Mouse (Mus musculus): ENCODE data around the gene Myocd. TPM values are rescaled to one million over a fixed set of nuclear protein-coding genes. Genes with fewer than 3 reads are reported as not detected.

Myocd gene
- polyA plus RNA-seq, 2 experiments, result 0.39 to 0.50 TPM

- no peaks in the 10 kb centered on the region for H3K27me3 ChIP-seq (ENCODE audit: control insufficient read depth, insufficient read depth, low read length)
- no peaks in the 10 kb centered on the region for H3K9me3 ChIP-seq (ENCODE audit: control insufficient read depth, low read length)
- no peak within 1 kb of the TSS for H3K4me2 ChIP-seq (replicated peaks; ENCODE audit: low read depth, low read length, severe bottlenecking)
- WGBS, result 95% methylated on average over 5 of the region's 5 CpGs
- no peaks in the 10 kb centered on the region for H3K36me3 ChIP-seq (ENCODE audit: control insufficient read depth, insufficient read depth, low read length)
- H3K4me3 ChIP-seq (replicated peaks; ENCODE audit: low read length), result no peak within 1 kb of the TSS
- no peak within 1 kb of the TSS for H3K9ac ChIP-seq (ENCODE audit: low read depth, low read length, severe bottlenecking)
- ATAC-seq (ENCODE audit: low FRiP score, low read depth) (no peak), DNase-seq (ENCODE audit: low spot score) (no peak)
- TF ChIP-seq POLR2A (IDR thresholded peaks at IDR 0.05; ENCODE audit: borderline replicate concordance, extremely low read depth, insufficient read depth, insufficient read length), result no peak
- no peaks in the 10 kb centered on the region; the same call in 1 of the 2 replicates for H3K4me1 ChIP-seq (ENCODE audit: control insufficient read depth, insufficient read depth, low read length)
- no peak within 1 kb of the TSS for H3K27ac ChIP-seq (replicated peaks; ENCODE audit: low read depth, low read length)
Observed at GRCm38 (mm10) chr11:65159791-65160190, 110.0 kb downstream of the Myocd start, which contains the start of gene 1700086D15Rik. Gene 1700086D15Rik (minus strand): TSS chr11:65159891.

GRCm38 (mm10) chr11:65158658-65158990 is 111.2 kb downstream of the Myocd start:
- H3K4me3 ChIP-seq (replicated peaks; ENCODE audit: low read length), result no peak overlapping the region
- WGBS, result 94% methylated on average over 5 of the region's 5 CpGs
- H3K9ac ChIP-seq (ENCODE audit: low read depth, low read length, severe bottlenecking), result no peak overlapping the region
- no peaks in the 10 kb centered on the region for H3K27me3 ChIP-seq (ENCODE audit: control insufficient read depth, insufficient read depth, low read length)
- no peak overlapping the region for H3K4me2 ChIP-seq (replicated peaks; ENCODE audit: low read depth, low read length, severe bottlenecking)
- no peaks in the 10 kb centered on the region for H3K36me3 ChIP-seq (ENCODE audit: control insufficient read depth, insufficient read depth, low read length)
- H3K4me1 ChIP-seq (ENCODE audit: control insufficient read depth, insufficient read depth, low read length), result no peaks in the 10 kb centered on the region; the same call in 1 of the 2 replicates
- no peak overlapping the region for H3K27ac ChIP-seq (replicated peaks; ENCODE audit: low read depth, low read length)
- ATAC-seq (ENCODE audit: low FRiP score, low read depth), result no peak
- H3K9me3 ChIP-seq (ENCODE audit: control insufficient read depth, low read length), result no peaks in the 10 kb centered on the region
- DNase-seq (ENCODE audit: low spot score), result no peak
- TF ChIP-seq POLR2A (IDR thresholded peaks at IDR 0.05; ENCODE audit: borderline replicate concordance, extremely low read depth, insufficient read depth, insufficient read length), result no peak

- WGBS, result 90% methylated on average over 20 of the region's 20 CpGs
- TF ChIP-seq POLR2A (IDR thresholded peaks at IDR 0.05; ENCODE audit: borderline replicate concordance, extremely low read depth, insufficient read depth, insufficient read length), result no peak
Observed at GRCm38 (mm10) chr11:65157966-65158657, 111.7 kb downstream of the Myocd start.

DNA sequence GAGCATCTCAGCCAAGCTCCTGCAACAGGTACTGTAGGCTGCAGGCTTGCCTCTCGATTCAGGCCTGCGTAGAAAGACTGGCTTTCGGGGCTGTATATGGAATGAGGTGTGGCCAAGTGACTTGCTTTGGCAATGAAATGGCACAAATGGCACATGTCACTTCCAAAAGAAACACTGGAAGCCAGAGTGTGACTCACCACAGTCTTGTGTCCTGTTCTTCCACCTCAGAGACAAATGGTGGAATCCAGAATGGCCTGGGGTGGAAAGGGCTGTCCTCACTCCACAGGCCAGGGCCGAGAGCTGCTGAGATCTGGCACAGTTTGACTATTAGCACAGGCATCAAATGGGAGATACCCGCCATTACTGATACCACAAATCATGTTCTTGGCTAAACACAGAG is 116.8 kb downstream of the Myocd start:
- no peak for ATAC-seq (ENCODE audit: low FRiP score, low read depth)
- Histone ChIP-seq H3K4me3 (replicated peaks; ENCODE audit: low read length) (no peak overlapping the region), H3K9me3 (ENCODE audit: control insufficient read depth, low read length) (no peaks in the 10 kb centered on the region), H3K4me1 (ENCODE audit: control insufficient read depth, insufficient read depth, low read length) (no peaks in the 10 kb centered on the region; the same call in 1 of the 2 replicates), H3K4me2 (replicated peaks; ENCODE audit: low read depth, low read length, severe bottlenecking) (no peak overlapping the region), H3K27me3 (ENCODE audit: control insufficient read depth, insufficient read depth, low read length) (no peaks in the 10 kb centered on the region), H3K27ac (replicated peaks; ENCODE audit: low read depth, low read length) (no peak overlapping the region), H3K9ac (ENCODE audit: low read depth, low read length, severe bottlenecking) (no peak overlapping the region), H3K36me3 (ENCODE audit: control insufficient read depth, insufficient read depth, low read length) (no peaks in the 10 kb centered on the region)
- 79% methylated on average over 5 of the region's 5 CpGs for WGBS
- TF ChIP-seq POLR2A (IDR thresholded peaks at IDR 0.05; ENCODE audit: borderline replicate concordance, extremely low read depth, insufficient read depth, insufficient read length), result no peak
- DNase-seq (ENCODE audit: low spot score), result no peak

More at GRCm38 (mm10) chr11:65157966-65158657, 111.7 kb downstream of the Myocd start:
- no peak for DNase-seq (ENCODE audit: low spot score)
- H3K4me2 ChIP-seq (replicated peaks; ENCODE audit: low read depth, low read length, severe bottlenecking), result no peak overlapping the region
- no peaks in the 10 kb centered on the region; the same call in 1 of the 2 replicates for H3K4me1 ChIP-seq (ENCODE audit: control insufficient read depth, insufficient read depth, low read length)
- H3K36me3 ChIP-seq (ENCODE audit: control insufficient read depth, insufficient read depth, low read length), result no peaks in the 10 kb centered on the region
- H3K4me3 ChIP-seq (replicated peaks; ENCODE audit: low read length), result no peak overlapping the region
- no peak for ATAC-seq (ENCODE audit: low FRiP score, low read depth)
- H3K9me3 ChIP-seq (ENCODE audit: control insufficient read depth, low read length), result no peaks in the 10 kb centered on the region
- no peaks in the 10 kb centered on the region for H3K27me3 ChIP-seq (ENCODE audit: control insufficient read depth, insufficient read depth, low read length)
- H3K9ac ChIP-seq (ENCODE audit: low read depth, low read length, severe bottlenecking), result no peak overlapping the region
- no peak overlapping the region for H3K27ac ChIP-seq (replicated peaks; ENCODE audit: low read depth, low read length)

GRCm38 (mm10) chr11:65148441-65148840 is 121.3 kb downstream of the Myocd start:
- DNase-seq (ENCODE audit: low spot score) (no peak), ATAC-seq (ENCODE audit: low FRiP score, low read depth) (no peak)
- Histone ChIP-seq H3K36me3 (ENCODE audit: control insufficient read depth, insufficient read depth, low read length) (no peaks in the 10 kb centered on the region), H3K9me3 (ENCODE audit: control insufficient read depth, low read length) (no peaks in the 10 kb centered on the region), H3K4me1 (ENCODE audit: control insufficient read depth, insufficient read depth, low read length) (no peaks in the 10 kb centered on the region), H3K4me3 (replicated peaks; ENCODE audit: low read length) (no peak overlapping the region), H3K4me2 (replicated peaks; ENCODE audit: low read depth, low read length, severe bottlenecking) (no peak overlapping the region), H3K27me3 (ENCODE audit: control insufficient read depth, insufficient read depth, low read length) (no peaks in the 10 kb centered on the region), H3K27ac (replicated peaks; ENCODE audit: low read depth, low read length) (no peak overlapping the region), H3K9ac (ENCODE audit: low read depth, low read length, severe bottlenecking) (no peak overlapping the region)
- TF ChIP-seq POLR2A (IDR thresholded peaks at IDR 0.05; ENCODE audit: borderline replicate concordance, extremely low read depth, insufficient read depth, insufficient read length), result no peak
- 82% methylated on average over 7 of the region's 7 CpGs for WGBS
